Mouse (Mus musculus): Measurements from ENCODE around the gene Mcoln2.

GRCm38 (mm10) chr3:146198803-146199481, 49.3 kb downstream of the Mcoln2 start:
- TF ChIP-seq POLR2AphosphoS2 (IDR thresholded peaks at IDR 0.05; ENCODE audit: insufficient read length, low read depth), result no peak
- no peak for TF ChIP-seq USF1 (IDR thresholded peaks at IDR 0.05; ENCODE audit: low read depth)
- no peak for TF ChIP-seq POLR2A (IDR thresholded peaks at IDR 0.05; ENCODE audit: insufficient read length, low read depth)
- no peak for TF ChIP-seq TCF3 (IDR thresholded peaks at IDR 0.05; ENCODE audit: insufficient read length, low read depth)
- TF ChIP-seq REST (IDR thresholded peaks at IDR 0.05; ENCODE audit: insufficient read depth, insufficient read length), result no peak
- TF ChIP-seq MAX (IDR thresholded peaks at IDR 0.05; ENCODE audit: low read depth), result no peak
- TF ChIP-seq E2F4 (IDR thresholded peaks at IDR 0.05; ENCODE audit: insufficient read depth), result no peak
- TF ChIP-seq MYOG (IDR thresholded peaks at IDR 0.05; ENCODE audit: control insufficient read depth in 1 of 3, insufficient read depth in 1 of 3, insufficient read length in 2 of 3, low read depth in 2 of 3), result no peak
- TF ChIP-seq TCF12 (IDR thresholded peaks at IDR 0.05; ENCODE audit: insufficient read depth, poor library complexity, severe bottlenecking), result no peak
- peak; percentile 51; the same call in 1 of the 2 replicates for TF ChIP-seq CEBPB (IDR thresholded peaks at IDR 0.05; ENCODE audit: insufficient read depth, poor library complexity, severe bottlenecking)
- no peak for TF ChIP-seq MYOD1 (IDR thresholded peaks at IDR 0.05; ENCODE audit: control insufficient read depth in 1 of 3, insufficient read length in 2 of 3, low read depth in 2 of 3)

Data from myocyte (in vitro differentiated cells).